Mouse (Mus musculus): ENCODE results near the gene Slc6a16.

GRCm38 (mm10) chr7:45234922-45235571 lies 5.8 kb upstream of the Slc6a16 start:
- TF ChIP-seq CTCF (IDR thresholded peaks at IDR 0.05; ENCODE audit: borderline replicate concordance, extremely low read depth, insufficient read depth, insufficient read length): no peak
- peak; percentile 23; the same call in 1 of the 2 replicates for TF ChIP-seq POLR2A (IDR thresholded peaks at IDR 0.05; ENCODE audit: borderline replicate concordance, extremely low read depth, insufficient read depth, insufficient read length, poor library complexity, severe bottlenecking)

Measured in brain, embryonic 14.5 days (tissue).